Mouse (Mus musculus) CH12.LX (cell line): Measurements from ENCODE around the gene Col16a1. TPM values are rescaled to one million over a fixed set of nuclear protein-coding genes. Genes with fewer than 3 reads are reported as not detected.

Experiments used
- DNase-seq: peaks from one replicate; pipeline ENCODE4 v3.0.0-alpha.2; 2013; ENCODE audit errors: extremely low read depth
- H3K27ac ChIP-seq: 2 replicates; pipeline ENCODE4 v1.5.1; 2012; ENCODE audit warnings: low read depth, mild to moderate bottlenecking, control low read depth, moderate library complexity; ENCODE audit not compliant: insufficient read depth
- H3K27me3 ChIP-seq: replicated peaks from 2 replicates; pipeline ENCODE3; 2012; ENCODE audit warnings: inconsistent platforms
- H3K36me3 ChIP-seq, 2 experiments: replicated peaks in 1 of 2; 2 replicates each; pipeline versions ENCODE3 to v1.6.1; 2012; ENCODE audit warnings: inconsistent platforms in 1 of 2, low read length in 1 of 2, mild to moderate bottlenecking in 1 of 2, mixed read lengths in 1 of 2, moderate library complexity in 1 of 2; ENCODE audit not compliant: control insufficient read depth in 1 of 2, insufficient read depth in 1 of 2
- H3K4me1 ChIP-seq, 2 experiments: 2 replicates each; pipeline ENCODE4 v1.6.1; 2012; ENCODE audit warnings: inconsistent platforms in 1 of 2, moderate library complexity in 1 of 2; ENCODE audit not compliant: insufficient read depth in 2 of 2, control insufficient read depth in 1 of 2
- H3K4me2 ChIP-seq: 2 replicates; pipeline ENCODE4 v1.6.1; 2012; ENCODE audit warnings: low read depth, mild to moderate bottlenecking, control low read depth; ENCODE audit not compliant: poor library complexity, insufficient read depth, severe bottlenecking
- H3K4me3 ChIP-seq, 3 experiments: fragments of 150-350 bp in 1 of 3; sonication (generic) in 1 of 3; replicated peaks in 1 of 3; 2 replicates each; pipeline versions ENCODE3 to v1.5.1; 2011 to 2012; ENCODE audit warnings: low read depth in 2 of 3, low read length in 2 of 3, mild to moderate bottlenecking in 2 of 3, moderate library complexity in 2 of 3, control low read depth in 1 of 3, improper control_type of control experiment in 1 of 3, inconsistent platforms in 1 of 3, mixed read lengths in 1 of 3; ENCODE audit not compliant: poor library complexity in 1 of 3
- H3K79me2 ChIP-seq: replicated peaks from 2 replicates; pipeline ENCODE4 v1.6.1; 2012; ENCODE audit warnings: mild to moderate bottlenecking, moderate library complexity; ENCODE audit not compliant: control insufficient read depth, poor library complexity, insufficient read depth, severe bottlenecking; ENCODE audit errors: extremely low read depth
- H3K9ac ChIP-seq: 2 replicates; pipeline ENCODE4 v1.6.1; 2012; ENCODE audit warnings: low read depth, mild to moderate bottlenecking, control low read depth, moderate library complexity; ENCODE audit not compliant: insufficient read depth
- H3K9me3 ChIP-seq: replicated peaks from 2 replicates; pipeline ENCODE3; 2012; ENCODE audit warnings: low read length, inconsistent platforms, mixed read lengths
- BHLHE40 ChIP-seq: IDR thresholded peaks from 2 replicates; pipeline ENCODE4 v1.6.1; 2011; ENCODE audit warnings: mild to moderate bottlenecking, low read depth, low read length, improper control_type of control experiment
- CTCF ChIP-seq, 2 experiments: IDR thresholded peaks in 1 of 2; conservative IDR thresholded peaks in 1 of 2; 2 replicates each; pipeline ENCODE4 v1.5.1; 2011 to 2012; ENCODE audit warnings: low read depth in 2 of 2, low read length in 2 of 2, improper control_type of control experiment in 1 of 2, inconsistent platforms in 1 of 2, mild to moderate bottlenecking in 1 of 2, moderate library complexity in 1 of 2
- E2F4 ChIP-seq: IDR thresholded peaks from 2 replicates; pipeline ENCODE4 v1.6.1; 2011; ENCODE audit warnings: low read depth, low read length, improper control_type of control experiment; ENCODE audit not compliant: insufficient replicate concordance
- EP300 ChIP-seq: IDR thresholded peaks from 2 replicates; pipeline ENCODE4 v1.6.1; 2011; ENCODE audit warnings: low read length, improper control_type of control experiment
- IRF4 ChIP-seq: IDR thresholded peaks from 2 replicates; pipeline ENCODE4 v1.6.1; 2014; ENCODE audit warnings: low read depth, mild to moderate bottlenecking, inconsistent platforms, low read length, improper control_type of control experiment
- KAT2A ChIP-seq: IDR thresholded peaks from 2 replicates; pipeline ENCODE4 v1.6.1; 2012; ENCODE audit warnings: low read length, improper control_type of control experiment, inconsistent platforms; ENCODE audit not compliant: insufficient replicate concordance
- MAX ChIP-seq: IDR thresholded peaks from 2 replicates; pipeline ENCODE4 v1.6.1; 2011; ENCODE audit warnings: low read length, improper control_type of control experiment
- MAZ ChIP-seq: IDR thresholded peaks from 2 replicates; pipeline ENCODE4 v1.6.1; 2012; ENCODE audit warnings: low read depth, mild to moderate bottlenecking, inconsistent platforms, low read length, improper control_type of control experiment, moderate library complexity
- NELFE ChIP-seq: IDR thresholded peaks from 2 replicates; pipeline ENCODE4 v1.6.1; 2011; ENCODE audit warnings: low read depth, low read length, improper control_type of control experiment
- SMC3 ChIP-seq: IDR thresholded peaks from 2 replicates; pipeline ENCODE4 v1.6.1; 2011; ENCODE audit warnings: low read depth, low read length, improper control_type of control experiment
- TBP ChIP-seq: conservative IDR thresholded peaks from 2 replicates; pipeline ENCODE4 v1.6.1; 2011; ENCODE audit warnings: low read depth, low read length, improper control_type of control experiment
- UBTF ChIP-seq: IDR thresholded peaks from 2 replicates; pipeline ENCODE4 v1.6.1; 2012; ENCODE audit warnings: low read depth, mild to moderate bottlenecking, inconsistent platforms, low read length, improper control_type of control experiment, moderate library complexity
- dilution Hi-C: fragments of 300-500 bp; cut with MboI; formaldehyde crosslinking; loops from 2 replicates; pipeline ENCODE4 v1.14.3; 2020; ENCODE audit warnings: low sequenced_read_pairs; ENCODE audit not compliant: extremely low pct_unique_long_range_greater_than_20kb, extremely low pct_ligation_motif_present
- in situ Hi-C: fragments of 300-500 bp; cut with MboI; formaldehyde crosslinking; loops from 3 replicates; pipeline ENCODE4 v1.14.3; 2019; ENCODE audit warnings: low sequenced_read_pairs, low pct_ligation_motif_present, low pct_unique_long_range_greater_than_20kb, mixed read lengths
- polyA plus RNA-seq: library from polyadenylated mRNA; unstranded; fragments of >175 nt; gene quantifications from 2 replicates; pipeline ENCODE4 v1.2.1, GENCODE M21; 2012; ENCODE audit warnings: low read depth; ENCODE audit not compliant: insufficient read length
- total RNA-seq, 2 experiments: library from RNA; depleted of rRNA; stranded (reverse); fragments of 300-350 nt in 1 of 2; fragments of >200 nt in 1 of 2; gene quantifications; 2 replicates each; pipeline ENCODE4 v1.2.3; 2012 to 2014

Gene Col16a1
- total and polyA plus RNA-seq, 3 experiments = not detected

- peaks cover 58% of the 10 kb centered on the region for H3K27me3 ChIP-seq
- dilution Hi-C loops (no loop called here), in situ Hi-C loops (no loop called here)
- H3K9ac ChIP-seq = no peak overlapping the region
- peaks cover 4% of the 10 kb centered on the region for H3K9me3 ChIP-seq
- TF ChIP-seq BHLHE40 (no peak), TBP (peak; percentile 87), UBTF (peak; percentile 96)
- H3K27ac ChIP-seq = no peak overlapping the region
- DNase-seq = no peak
- H3K36me3 ChIP-seq = no peaks in the 10 kb centered on the region
- H3K4me2 ChIP-seq = no peak overlapping the region
- H3K4me1 ChIP-seq = peaks cover 3 to 7% of the 10 kb centered on the region in 2 experiments
- no peak overlapping the region for H3K4me3 ChIP-seq
- no peaks in the 10 kb centered on the region for H3K79me2 ChIP-seq
Observed at GRCm38 (mm10) chr4:130101183-130101582, 53.5 kb downstream of the Col16a1 start.

DNA sequence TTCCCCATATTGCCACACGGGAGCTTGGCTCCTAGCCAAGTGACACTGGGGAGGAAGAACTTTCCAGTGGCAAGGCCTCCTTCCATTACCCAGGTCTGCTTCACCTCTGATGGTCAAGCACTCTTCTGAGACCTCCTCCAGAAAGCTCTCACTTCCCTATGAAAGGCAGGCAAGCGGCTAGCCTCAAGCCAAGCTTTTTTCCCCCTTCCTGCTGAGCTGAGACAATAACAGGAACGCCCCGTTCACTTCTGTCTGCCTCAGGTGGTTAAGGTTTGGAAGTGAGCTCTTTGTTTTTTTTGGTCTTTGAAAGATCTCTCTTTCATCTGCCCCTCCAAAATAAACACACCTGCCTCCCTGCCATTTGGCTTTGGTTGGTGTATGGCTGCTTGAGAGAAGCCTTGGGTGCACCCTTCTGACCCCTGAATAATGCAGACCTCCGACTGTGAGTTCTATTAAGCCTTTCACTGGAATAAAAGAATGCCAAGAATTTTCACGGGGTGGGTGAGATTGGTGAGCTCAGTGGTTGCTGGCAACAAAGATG is 54.5 kb downstream of the Col16a1 start, which contains the start of gene Pef1:
Gene Pef1 (plus strand): TSS at position 448 of the 541 bp plus-strand sequence.
- Histone ChIP-seq H3K9me3 (peaks cover 4% of the 10 kb centered on the region), H3K9ac (no peak within 1 kb of the TSS), H3K4me1 (peaks cover 5 to 14% of the 10 kb centered on the region in 2 experiments), H3K27me3 (peaks cover 49% of the 10 kb centered on the region), H3K79me2 (no peaks in the 10 kb centered on the region), H3K36me3 (no peaks in the 10 kb centered on the region)
- in situ Hi-C loops = no loop called here
- DNase-seq = no peak
- dilution Hi-C loops = no loop called here
- TF ChIP-seq EP300 (0 out of 2 replicates have a peak, but pooled peaks have one; percentile 33), IRF4 (peak; percentile 55; the same call in 1 of the 2 replicates), MAX (no peak)
- TF ChIP-seq, all 38 proteins: peak for 2
- no peak within 1 kb of the TSS for H3K4me3 ChIP-seq
- no peak within 1 kb of the TSS for H3K27ac ChIP-seq
- no peak within 1 kb of the TSS; the same call in 1 of the 2 replicates for H3K4me2 ChIP-seq

- H3K27me3 ChIP-seq = peaks cover 36% of the 10 kb centered on the region
- H3K36me3 ChIP-seq = no peaks in the 10 kb centered on the region
- no peak for DNase-seq
- peaks cover 4% of the 10 kb centered on the region for H3K9me3 ChIP-seq
- in situ Hi-C loops = no loop called here
- no peaks in the 10 kb centered on the region for H3K79me2 ChIP-seq
- H3K4me3 ChIP-seq = no peak overlapping the region
- peaks cover 5 to 20% of the 10 kb centered on the region in 2 experiments for H3K4me1 ChIP-seq
- dilution Hi-C loops = no loop called here
- no peak overlapping the region for H3K4me2 ChIP-seq
- no peak overlapping the region for H3K9ac ChIP-seq
- TF ChIP-seq CTCF (conservative IDR thresholded peaks at IDR 0.05 in 1 of 2, IDR thresholded peaks at IDR 0.05 in 1 of 2; ENCODE audit: low read depth in 2 of 2, low read length in 2 of 2) (peak in 1 of 2 experiments; percentile 22; a peak in 2 of 4 replicates), E2F4 (no peak), MAZ (no peak), NELFE (no peak), SMC3 (no peak), KAT2A (no peak)
- TF ChIP-seq, all 38 proteins: peak for 1
- no peak overlapping the region for H3K27ac ChIP-seq
Observed at GRCm38 (mm10) chr4:130103632-130104031, 56.0 kb downstream of the Col16a1 start.
